In genomic region chr4:106472335-106472734, GRCm38 (mm10) we compare ENCODE assay signal across 9 mouse cellular contexts. TPM values are rescaled to one million over a fixed set of nuclear protein-coding genes. Genes with fewer than 3 reads are reported as not detected.
DNase-seq lines count a peak whose midpoint lies in the region; ATAC-seq and TF ChIP-seq lines count a peak whose summit lies in the region.
"Had no signal": no experiment of that assay in that cellular context is flagged by ENCODE, and none has a peak within 500 bp of the region (broad histone marks: within the 10 kb centered on the region; RNA-seq: fewer than 3 reads in every experiment).

No protein-coding gene starts in this region.

- peak; percentile 78 for TF ChIP-seq CTCF in gastrocnemius, adult 2 months (IDR thresholded peaks at IDR 0.05)

- 0 out of 2 replicates have a peak, but pooled peaks have one; percentile 34 for ATAC-seq in kidney, embryonic 14.5 days (ENCODE audit: low FRiP score, low TSS enrichment)
- ATAC-seq in limb, embryonic 14.5 days (ENCODE audit: low FRiP score, low read depth), result peak; percentile 50; the same call in 1 of the 2 replicates
- ATAC-seq in neural tube, embryonic 15.5 days (ENCODE audit: low FRiP score), result peak; percentile 61; the same call in 1 of the 2 replicates

- H3K9ac ChIP-seq in kidney, embryonic 14.5 days (ENCODE audit: low read depth, low read length), result no peak overlapping the region
- H3K9ac ChIP-seq in limb, embryonic 14.5 days (ENCODE audit: low read depth, low read length, severe bottlenecking), result no peak overlapping the region
- H3K9ac ChIP-seq in neural tube, embryonic 15.5 days (replicated peaks), result no peak overlapping the region

- intact Hi-C loops in gastrocnemius, adult 2 months (cut with DNase I), result no loop called here

- H3K27ac ChIP-seq in gastrocnemius, adult 2 months, result no peak overlapping the region
- no peak overlapping the region for H3K27ac ChIP-seq in kidney, embryonic 14.5 days (ENCODE audit: low read depth, low read length)
- H3K27ac ChIP-seq in limb, embryonic 14.5 days (replicated peaks; ENCODE audit: low read depth, low read length), result no peak overlapping the region
- H3K27ac ChIP-seq in neural tube, embryonic 15.5 days (replicated peaks), result no peak overlapping the region
- H3K27ac ChIP-seq: heart, embryonic 13.5 days had no signal

- 14% methylated on average over 3 of the region's 3 CpGs for WGBS in kidney, embryonic 14.5 days
- 10% methylated on average over 3 of the region's 3 CpGs for WGBS in limb, embryonic 14.5 days
- 20% methylated on average over 3 of the region's 3 CpGs for WGBS in neural tube, embryonic 15.5 days

- DNase-seq in 416B (ENCODE audit: low read depth), result peak; percentile 84
- DNase-seq in NIH3T3 (ENCODE audit: low read depth), result peak; percentile 96
- peak; percentile 47 to 69 for DNase-seq in cerebellum, postnatal 36 days
- DNase-seq in gastrocnemius, adult 2 months, result peak; percentile 59
- DNase-seq in limb, embryonic 14.5 days (ENCODE audit: low spot score), result peak; percentile 78
- DNase-seq in urinary bladder, postnatal 36 days (ENCODE audit: low spot score in 2 of 2), result peak; percentile 21 to 38

- H3K36me3 ChIP-seq in kidney, embryonic 14.5 days (ENCODE audit: control insufficient read depth, insufficient read depth, low read length), result no peaks in the 10 kb centered on the region
- H3K36me3 ChIP-seq in limb, embryonic 14.5 days (ENCODE audit: control insufficient read depth, insufficient read depth, low read length), result no peaks in the 10 kb centered on the region
- H3K36me3 ChIP-seq in neural tube, embryonic 15.5 days, result no peaks in the 10 kb centered on the region
- H3K36me3 ChIP-seq: heart, embryonic 13.5 days had no signal

- no peaks in the 10 kb centered on the region for H3K9me3 ChIP-seq in kidney, embryonic 14.5 days (ENCODE audit: control insufficient read depth, low read length)
- H3K9me3 ChIP-seq in limb, embryonic 14.5 days (ENCODE audit: control insufficient read depth, low read length), result no peaks in the 10 kb centered on the region
- H3K9me3 ChIP-seq in neural tube, embryonic 15.5 days (replicated peaks), result no peaks in the 10 kb centered on the region
- H3K9me3 ChIP-seq: heart, embryonic 13.5 days had no signal

- no peaks in the 10 kb centered on the region for H3K4me1 ChIP-seq in kidney, embryonic 14.5 days (ENCODE audit: control insufficient read depth, insufficient read depth, low read length)
- no peaks in the 10 kb centered on the region for H3K4me1 ChIP-seq in limb, embryonic 14.5 days (ENCODE audit: control insufficient read depth, insufficient read depth, low read length)
- no peaks in the 10 kb centered on the region for H3K4me1 ChIP-seq in neural tube, embryonic 15.5 days
- H3K4me1 ChIP-seq: heart, embryonic 13.5 days had no signal

- TF ChIP-seq POLR2A in limb, embryonic 14.5 days (IDR thresholded peaks at IDR 0.05; ENCODE audit: borderline replicate concordance, extremely low read depth, insufficient read depth, insufficient read length), result no peak

- no peaks in the 10 kb centered on the region for H3K27me3 ChIP-seq in kidney, embryonic 14.5 days (ENCODE audit: control insufficient read depth, insufficient read depth, low read length)
- no peaks in the 10 kb centered on the region for H3K27me3 ChIP-seq in limb, embryonic 14.5 days (ENCODE audit: control insufficient read depth, insufficient read depth, low read length)
- H3K27me3 ChIP-seq in neural tube, embryonic 15.5 days (replicated peaks), result no peaks in the 10 kb centered on the region

- H3K4me2 ChIP-seq in kidney, embryonic 14.5 days (replicated peaks; ENCODE audit: low read depth, low read length), result no peak overlapping the region
- H3K4me2 ChIP-seq in limb, embryonic 14.5 days (replicated peaks; ENCODE audit: low read depth, low read length, severe bottlenecking), result no peak overlapping the region
- no peak overlapping the region for H3K4me2 ChIP-seq in neural tube, embryonic 15.5 days
- H3K4me2 ChIP-seq: heart, embryonic 13.5 days had no signal

- no peak overlapping the region for H3K4me3 ChIP-seq in gastrocnemius, adult 2 months
- H3K4me3 ChIP-seq in kidney, embryonic 14.5 days (ENCODE audit: low read length), result no peak overlapping the region
- no peak overlapping the region for H3K4me3 ChIP-seq in limb, embryonic 14.5 days (replicated peaks; ENCODE audit: low read length)
- no peak overlapping the region for H3K4me3 ChIP-seq in neural tube, embryonic 15.5 days (replicated peaks)
- H3K4me3 ChIP-seq: heart, embryonic 13.5 days had no signal

RNA-seq across cellular contexts. Expression of gene Pcsk9, which starts 8.2 kb away (rescaled TPM):
- total RNA-seq in gastrocnemius, adult 2 months (2021), result not detected
- polyA plus RNA-seq in kidney, embryonic 14.5 days (2014; fragmentation: Nextera tagmentation; extraction: Ambion mirVana), result 5.4 and 9.0 TPM in 2 replicates
- 5.2 and 6.2 TPM in 2 replicates for polyA plus RNA-seq in limb, embryonic 14.5 days (2012; rRNA removed)
- polyA plus RNA-seq in limb, embryonic 14.5 days (2014; fragmentation: Nextera tagmentation; extraction: Ambion mirVana), result 2.8 and 3.4 TPM in 2 replicates
- polyA plus RNA-seq in neural tube, embryonic 15.5 days (2015; fragmentation: Nextera tagmentation; extraction: Ambion mirVana), result 0.78 and 9.0 TPM in 2 replicates

RNA-seq across cellular contexts. Expression of gene Bsnd, which starts 19.7 kb away (rescaled TPM):
- not detected for total RNA-seq in gastrocnemius, adult 2 months (2021)
- 2.1 and 4.8 TPM in 2 replicates for polyA plus RNA-seq in kidney, embryonic 14.5 days (2014; fragmentation: Nextera tagmentation; extraction: Ambion mirVana)
- polyA plus RNA-seq in limb, embryonic 14.5 days (2012; rRNA removed), result not detected in 2 replicates
- polyA plus RNA-seq in limb, embryonic 14.5 days (2014; fragmentation: Nextera tagmentation; extraction: Ambion mirVana), result not detected in 2 replicates
- not detected in 2 replicates for polyA plus RNA-seq in neural tube, embryonic 15.5 days (2015; fragmentation: Nextera tagmentation; extraction: Ambion mirVana)
- polyA plus RNA-seq: heart, embryonic 13.5 days had no signal

Comparison
In these comparisons a context has a peak if more than half of its experiments do, and no peak if none do; other contexts are left out.
1. DNase-seq: peak in every context shown above with its lines; median percentile 96 in NIH3T3; 84 in 416B; 78 in limb, embryonic 14.5 days; 59 in gastrocnemius, adult 2 months; 58 in cerebellum, postnatal 36 days; 30 in urinary bladder, postnatal 36 days.